Mouse (Mus musculus): Measurements from ENCODE around the gene Pelo.

- TF ChIP-seq POLR2A (IDR thresholded peaks at IDR 0.05; ENCODE audit: insufficient read length, low read depth): no peak
- TF ChIP-seq CEBPB (IDR thresholded peaks at IDR 0.05; ENCODE audit: insufficient read depth, poor library complexity, severe bottlenecking): no peak
- no peak for TF ChIP-seq TCF3 (IDR thresholded peaks at IDR 0.05; ENCODE audit: insufficient read length, low read depth)
- no peak for TF ChIP-seq POLR2AphosphoS2 (IDR thresholded peaks at IDR 0.05; ENCODE audit: insufficient read length, low read depth)
- no peak for TF ChIP-seq SRF (IDR thresholded peaks at IDR 0.05; ENCODE audit: control insufficient read depth, insufficient read length, low read depth)
- TF ChIP-seq E2F4 (IDR thresholded peaks at IDR 0.05; ENCODE audit: insufficient read depth): no peak
- no peak for TF ChIP-seq MYOD1 (IDR thresholded peaks at IDR 0.05; ENCODE audit: control insufficient read depth in 1 of 3, insufficient read length in 2 of 3, low read depth in 2 of 3)
Observed at GRCm38 (mm10) chr13:115127826-115128225, 37.8 kb upstream of the Pelo start.
